Mouse (Mus musculus) adrenal gland, postnatal 25 days (tissue): ENCODE data around the gene Plod1. TPM values are rescaled to one million over a fixed set of nuclear protein-coding genes. Genes with fewer than 3 reads are reported as not detected.

ENCODE experiments used
- DNase-seq: peaks from one replicate; pipeline ENCODE4 v3.0.0; 2021; ENCODE audit warnings: mixed read lengths
- long read RNA-seq: library from polyadenylated mRNA; stranded (forward); transcript quantifications from one replicate; pipeline ENCODE4 v2.0.0, GENCODE M21; 2021
- total RNA-seq: library from RNA; stranded (reverse); gene quantifications from 2 replicates; pipeline ENCODE4 v1.2.3, GENCODE M21; 2021

The Plod1 gene
- total RNA-seq = 41.0 and 43.3 TPM in 2 replicates
- long read RNA-seq, transcript Plod1-201 (19 exons, 3,243 nt) = major isoform, 15 of 29 reads
- long read RNA-seq, partial matches to known transcripts = 9 of 29 reads
- long read RNA-seq, other reads (novel, unspliced or antisense) = 5 of 29 reads

DNA sequence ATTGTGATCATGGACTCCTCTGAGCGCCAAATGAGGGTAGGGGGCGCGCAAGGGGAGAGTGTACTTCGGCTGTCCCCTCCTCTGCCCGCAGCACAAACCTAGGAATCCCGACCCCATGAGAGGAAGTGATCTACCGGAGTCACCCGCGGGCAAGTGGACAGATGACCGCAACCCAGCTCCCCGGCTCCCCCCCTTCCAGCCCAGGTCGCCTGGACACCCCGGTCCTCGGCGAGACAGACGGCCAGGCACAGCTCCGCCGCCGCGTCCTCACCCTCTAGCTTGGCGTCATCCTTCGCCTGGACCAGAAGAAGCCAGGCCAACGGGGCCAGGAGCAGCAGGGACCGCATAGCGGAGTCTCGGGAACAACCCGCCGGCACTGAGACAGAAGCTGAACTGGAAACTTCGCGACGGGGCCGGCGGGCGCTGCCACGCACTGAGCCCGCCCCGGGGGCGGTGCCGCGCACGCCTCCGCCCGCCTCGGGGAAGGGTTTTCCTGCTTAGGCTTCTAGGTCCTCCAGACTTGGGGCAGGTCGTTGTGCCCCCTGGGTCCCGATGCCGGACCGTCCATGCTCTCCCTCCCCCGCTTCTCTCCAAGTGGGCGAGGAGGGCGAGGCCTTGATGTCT is at the start of gene Plod1:
TSS of gene Plod1 (minus strand) at position 437 of the 624 bp plus-strand sequence.
- peak; percentile 88 for DNase-seq

- peak; percentile 53 for DNase-seq
Observed at GRCm38 (mm10) chr4:147985205-147986132, 48.9 kb upstream of the Plod1 start, which contains the start of gene Nppb. Gene Nppb (plus strand): TSS chr4:147985788.

DNA sequence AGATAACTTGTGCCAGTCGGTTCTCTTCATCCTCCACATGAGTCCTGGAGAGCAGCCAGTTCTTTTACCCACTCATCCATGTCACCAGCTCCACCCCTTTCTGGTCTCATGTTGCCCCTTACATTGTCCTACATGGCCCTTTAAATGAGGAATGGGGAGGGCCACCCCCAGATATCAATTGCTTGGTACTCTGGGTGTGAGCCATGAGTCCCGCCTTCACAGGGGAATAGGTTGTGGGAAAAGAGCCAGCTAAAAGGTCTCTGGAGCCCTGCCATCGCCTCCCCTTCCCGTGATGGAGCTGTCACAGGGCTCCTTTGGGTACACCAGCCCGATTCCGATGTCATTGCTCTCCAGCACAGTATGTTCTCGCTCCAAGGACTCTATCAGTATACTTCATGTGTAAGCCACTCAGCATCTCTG is 42.9 kb upstream of the Plod1 start:
- DNase-seq = no peak

DNA sequence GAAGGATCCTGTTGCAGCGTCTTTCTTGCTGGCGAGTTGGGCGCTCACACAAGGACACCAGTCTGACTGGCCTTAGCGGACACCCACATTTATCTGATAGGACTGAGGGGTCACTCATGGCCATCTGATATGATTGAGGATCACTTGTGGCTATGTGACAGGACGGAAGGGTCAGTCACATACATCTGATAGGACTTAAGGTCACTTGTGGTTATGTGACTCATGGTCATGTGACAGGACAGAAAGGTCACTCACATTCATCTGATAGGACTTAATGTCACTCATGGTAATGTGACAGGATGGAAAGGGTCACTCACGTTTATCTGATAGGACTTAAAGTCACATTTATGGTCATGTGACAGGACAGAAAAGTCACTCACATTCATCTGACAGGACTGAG is 41.8 kb upstream of the Plod1 start:
- no peak for DNase-seq

GRCm38 (mm10) chr4:147977726-147978125 is 41.2 kb upstream of the Plod1 start:
- no peak for DNase-seq

GRCm38 (mm10) chr4:147976237-147976636 is 39.7 kb upstream of the Plod1 start:
- no peak for DNase-seq

DNA sequence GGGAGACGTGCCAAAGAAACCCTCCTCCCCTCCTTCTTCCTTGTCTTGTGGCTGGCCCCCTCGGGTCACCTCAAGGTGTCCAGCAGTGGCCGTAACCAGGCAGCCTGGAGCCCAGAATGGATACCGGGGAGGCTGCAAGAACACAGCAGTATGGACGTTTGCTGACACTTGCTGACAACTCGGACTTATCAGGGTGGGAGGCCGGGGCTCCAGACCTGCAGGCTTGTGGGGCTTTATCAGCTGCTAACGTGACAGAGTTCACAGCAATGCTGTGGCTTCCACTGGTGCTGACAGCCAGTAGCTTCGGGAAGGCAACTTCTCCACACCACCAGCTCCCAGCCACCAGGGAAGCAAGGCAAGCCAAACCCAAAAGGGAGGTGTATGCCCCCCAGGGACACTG is 32.8 kb upstream of the Plod1 start:
- DNase-seq = no peak

GRCm38 (mm10) chr4:147968816-147969215 is 32.2 kb upstream of the Plod1 start:
- DNase-seq = no peak

GRCm38 (mm10) chr4:147965712-147966111 is 29.1 kb upstream of the Plod1 start:
- DNase-seq = no peak

GRCm38 (mm10) chr4:147963623-147964022 is 27.1 kb upstream of the Plod1 start:
- DNase-seq = no peak

- no peak for DNase-seq
Observed at GRCm38 (mm10) chr4:147962781-147963180, 26.2 kb upstream of the Plod1 start.

GRCm38 (mm10) chr4:147959881-147960831 is 23.6 kb upstream of the Plod1 start:
- DNase-seq = peak; percentile 78

DNA sequence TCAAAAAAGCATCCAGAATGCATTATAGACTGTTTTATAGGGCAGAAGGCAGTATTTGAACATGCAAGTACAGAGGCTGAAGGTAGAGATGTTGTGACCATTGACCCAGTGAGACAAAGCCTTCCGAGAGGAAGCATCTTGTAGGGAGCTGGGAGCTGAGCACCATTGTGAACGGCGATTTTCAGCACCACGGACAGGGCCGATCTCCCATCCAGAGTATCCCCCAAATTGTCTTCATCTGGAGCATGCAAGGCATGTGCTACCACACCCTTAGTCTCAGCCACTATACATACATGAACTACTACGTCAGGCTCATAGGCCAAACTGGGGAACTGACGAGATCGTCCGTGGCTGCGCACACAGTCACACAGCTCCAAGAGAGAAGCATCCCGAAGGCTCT is 20.6 kb upstream of the Plod1 start:
- peak; percentile 40 for DNase-seq

DNA sequence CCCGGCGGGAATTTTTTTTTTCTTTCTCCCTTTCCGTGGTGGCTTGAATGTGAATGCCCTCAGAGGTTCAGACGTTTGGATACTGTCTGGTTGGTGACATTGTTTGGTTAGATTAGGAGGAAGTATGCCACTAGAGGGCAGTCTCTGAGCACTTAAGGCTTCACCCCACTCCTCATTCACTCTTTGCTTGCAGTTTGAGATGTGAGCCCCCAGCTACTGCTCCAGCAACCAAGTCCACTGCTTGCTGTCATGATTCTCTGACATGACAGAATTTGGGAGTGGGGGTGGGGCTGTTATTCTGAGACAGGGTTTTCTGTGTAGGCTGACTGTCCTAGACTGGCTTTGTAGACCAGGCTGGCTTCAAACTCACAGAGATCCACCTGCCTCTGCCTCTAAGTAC is 17.0 kb upstream of the Plod1 start:
- DNase-seq = no peak

GRCm38 (mm10) chr4:147947511-147947910 is 10.9 kb upstream of the Plod1 start:
- no peak for DNase-seq

DNA sequence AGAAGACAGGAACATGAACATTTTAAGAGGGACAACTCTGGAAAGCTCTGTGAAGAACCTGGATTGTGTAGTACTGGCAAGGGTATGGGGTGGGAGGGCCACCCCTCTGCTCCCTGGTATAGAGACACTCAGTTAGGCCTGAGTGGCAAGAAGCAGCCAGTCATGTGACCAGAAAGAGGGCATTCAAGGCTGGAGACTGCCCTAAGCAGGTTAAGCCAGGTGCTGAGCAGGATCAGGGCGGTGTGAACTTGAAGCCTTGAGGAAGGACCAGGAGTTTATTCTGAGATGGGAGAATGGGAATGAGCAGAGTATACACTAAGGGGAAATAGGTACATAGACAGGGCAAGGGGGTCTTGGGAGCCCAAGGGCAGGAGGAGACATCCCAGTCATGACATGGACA is 6.4 kb upstream of the Plod1 start:
- DNase-seq = no peak

DNA sequence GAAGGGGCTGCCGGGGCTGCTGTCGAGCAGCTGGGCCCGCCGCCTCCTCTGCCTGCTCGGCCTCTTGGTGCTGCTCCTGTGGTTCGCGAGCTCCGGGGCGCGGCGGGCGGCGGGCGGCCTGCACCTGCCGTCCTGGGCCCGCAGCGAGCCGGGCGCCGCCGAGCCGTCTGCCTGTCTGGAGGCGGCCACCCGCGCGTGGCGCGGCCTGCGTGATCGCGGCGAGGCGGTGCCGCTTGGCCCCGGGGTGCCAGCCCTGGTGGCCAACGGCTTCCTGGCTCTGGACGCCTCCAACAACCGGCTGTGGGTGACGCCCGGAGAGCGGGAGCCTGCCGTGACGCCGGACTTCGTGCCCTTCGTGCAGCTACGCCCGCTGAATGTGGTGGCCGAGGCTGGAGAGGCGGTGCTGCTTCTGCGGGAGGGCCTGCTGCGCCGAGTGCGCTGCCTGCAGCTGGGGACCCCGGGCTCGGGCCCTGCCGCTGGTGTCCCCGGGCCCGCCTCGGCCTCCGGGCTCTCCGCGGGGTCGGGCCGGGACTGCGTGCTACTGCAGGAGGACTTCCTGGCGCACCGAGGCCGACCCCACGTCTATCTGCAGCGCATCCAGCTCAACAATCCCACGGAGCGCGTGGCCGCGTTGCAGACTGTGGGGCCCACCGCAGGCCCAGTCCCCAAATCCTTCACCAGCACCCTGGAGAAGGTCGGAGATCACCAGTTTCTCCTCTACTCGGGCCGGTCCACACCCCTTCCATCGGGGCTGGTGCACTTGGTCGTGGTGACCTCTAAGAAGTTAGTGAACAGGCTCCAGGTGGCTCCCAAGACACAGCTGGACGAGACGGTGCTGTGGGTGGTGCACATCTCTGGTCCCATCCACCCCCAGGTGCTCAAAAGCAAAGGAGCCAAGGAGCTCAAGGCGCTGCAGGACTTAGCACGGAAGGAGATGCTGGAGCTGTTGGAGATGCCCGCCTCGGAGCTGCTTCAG is 4.8 kb upstream of the Plod1 start:
- DNase-seq = peak; percentile 32

DNA sequence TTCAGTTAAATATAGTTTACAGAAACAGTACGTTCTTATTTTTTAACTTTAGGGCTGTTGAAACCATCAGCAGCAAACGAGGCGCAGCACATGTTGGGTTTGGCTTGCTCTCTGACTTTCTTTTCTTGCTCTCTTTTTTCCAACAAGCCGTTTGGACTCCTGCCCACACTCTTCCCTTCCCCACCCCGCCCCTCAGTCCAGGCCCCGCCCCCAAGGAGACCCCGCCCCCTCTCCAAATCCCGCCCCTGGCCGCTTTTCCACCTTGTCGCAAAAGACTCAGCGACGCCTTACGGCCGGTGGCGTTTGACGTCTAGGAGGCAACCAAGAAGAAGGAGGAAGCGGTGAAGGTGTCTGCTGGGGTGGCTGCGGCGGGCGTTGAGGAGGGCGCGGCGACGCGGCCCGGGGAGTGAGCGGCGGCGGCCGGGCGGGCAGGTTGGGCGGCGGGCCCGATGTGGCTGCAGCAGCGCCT is 4.0 kb upstream of the Plod1 start, which contains the start of gene 2510039O18Rik:
TSS of gene 2510039O18Rik (plus strand) at position 320 of the 469 bp plus-strand sequence.
- DNase-seq = peak; percentile 86

DNA sequence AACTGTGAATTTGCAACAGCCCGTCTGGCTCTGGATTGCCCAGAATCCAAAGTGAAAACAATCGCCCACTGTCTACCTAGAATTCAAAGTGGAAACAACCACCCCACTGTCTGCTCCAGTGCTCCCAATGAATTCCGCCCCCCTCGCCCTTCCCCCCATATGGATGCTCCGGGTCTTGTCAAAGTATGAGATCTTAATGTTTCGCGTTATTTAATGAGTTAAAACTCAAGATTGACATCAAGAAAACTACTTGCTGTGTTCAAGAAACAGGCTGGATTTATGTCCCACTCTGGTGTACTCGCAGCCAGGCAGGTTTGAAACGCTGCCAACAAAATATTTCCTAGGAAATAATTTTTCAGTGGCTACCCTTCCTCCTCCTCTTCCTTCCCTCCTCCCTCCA is 3.5 kb upstream of the Plod1 start:
- DNase-seq = no peak
